Mouse (Mus musculus) limb, embryonic 14.5 days (tissue): ENCODE measurements around the gene Plxdc1. TPM values are rescaled to one million over a fixed set of nuclear protein-coding genes. Genes with fewer than 3 reads are reported as not detected.

ENCODE experiments used
- ATAC-seq: fragments of 200-750 bp; cut with Nextera tagmentation; 2 replicates; pipeline ENCODE4 v1.8.0; 2017; ENCODE audit warnings: low read depth, moderate number of reproducible peaks, moderate TSS enrichment; ENCODE audit not compliant: low FRiP score
- DNase-seq: peaks from one replicate; pipeline ENCODE4 v3.0.0-alpha.2; 2015; ENCODE audit warnings: low spot score
- H3K27ac ChIP-seq: fragments of 300-500 bp; sonication (generic); replicated peaks from 2 replicates; pipeline ENCODE4 v1.5.1; 2014; ENCODE audit warnings: low read depth, mild to moderate bottlenecking, low read length, moderate library complexity, mixed read lengths
- H3K27me3 ChIP-seq: fragments of 300-500 bp; sonication (generic); 2 replicates; pipeline ENCODE4 v1.6.1; 2014; ENCODE audit warnings: low read length, mixed read lengths; ENCODE audit not compliant: control insufficient read depth, insufficient read depth
- H3K36me3 ChIP-seq: fragments of 300-500 bp; sonication (generic); 2 replicates; pipeline ENCODE4 v1.6.1; 2014; ENCODE audit warnings: mild to moderate bottlenecking, low read length, moderate library complexity, mixed read lengths; ENCODE audit not compliant: control insufficient read depth, insufficient read depth
- H3K4me1 ChIP-seq: fragments of 300-500 bp; sonication (generic); 2 replicates; pipeline ENCODE4 v1.6.1; 2014; ENCODE audit warnings: antibody characterized with exemption, low read length, mixed read lengths; ENCODE audit not compliant: control insufficient read depth, insufficient read depth
- H3K4me2 ChIP-seq: fragments of 300-500 bp; sonication (generic); replicated peaks from 2 replicates; pipeline ENCODE4 v1.6.1; 2014; ENCODE audit warnings: low read depth, mild to moderate bottlenecking, low read length, moderate library complexity; ENCODE audit not compliant: severe bottlenecking
- H3K4me3 ChIP-seq: fragments of 300-500 bp; sonication (generic); replicated peaks from 2 replicates; pipeline ENCODE4 v1.5.1; 2014; ENCODE audit warnings: low read length
- H3K9ac ChIP-seq: fragments of 300-500 bp; sonication (generic); 2 replicates; pipeline ENCODE4 v1.6.1; 2014; ENCODE audit warnings: mild to moderate bottlenecking, low read depth, low read length, moderate library complexity; ENCODE audit not compliant: severe bottlenecking
- H3K9me3 ChIP-seq: fragments of 300-500 bp; sonication (generic); 2 replicates; pipeline ENCODE4 v1.6.1; 2016; ENCODE audit warnings: low read length; ENCODE audit not compliant: control insufficient read depth
- POLR2A ChIP-seq: fragments of 200-500 bp; IDR thresholded peaks from 2 replicates; pipeline ENCODE4 v1.8.0; 2012; ENCODE audit warnings: inconsistent platforms, mild to moderate bottlenecking, moderate library complexity, borderline replicate concordance; ENCODE audit not compliant: insufficient read depth, insufficient read length; ENCODE audit errors: extremely low read depth
- WGBS: fragments of 180-500 bp; shearing (Covaris S2); extraction: QIAGEN DNeasy Blood & Tissue Kit; methylation state at CpG from one replicate; pipeline ENCODE4 v1.1.7; 2014; 5-methylcytosine and 5-hydroxymethylcytosine counted together
- polyA plus RNA-seq, 2 experiments: library from polyadenylated mRNA; depleted of rRNA in 1 of 2; stranded (reverse) in 1 of 2; unstranded in 1 of 2; fragments of >200 nt; fragmentation: Nextera tagmentation in 1 of 2; extraction: Ambion mirVana in 1 of 2; gene quantifications; 2 replicates each; pipeline versions ENCODE4 v1.2.1 to v1.2.3; 2012 to 2014

The Plxdc1 gene
- polyA plus RNA-seq, 2 experiments: 1.0 to 1.1 TPM

DNA sequence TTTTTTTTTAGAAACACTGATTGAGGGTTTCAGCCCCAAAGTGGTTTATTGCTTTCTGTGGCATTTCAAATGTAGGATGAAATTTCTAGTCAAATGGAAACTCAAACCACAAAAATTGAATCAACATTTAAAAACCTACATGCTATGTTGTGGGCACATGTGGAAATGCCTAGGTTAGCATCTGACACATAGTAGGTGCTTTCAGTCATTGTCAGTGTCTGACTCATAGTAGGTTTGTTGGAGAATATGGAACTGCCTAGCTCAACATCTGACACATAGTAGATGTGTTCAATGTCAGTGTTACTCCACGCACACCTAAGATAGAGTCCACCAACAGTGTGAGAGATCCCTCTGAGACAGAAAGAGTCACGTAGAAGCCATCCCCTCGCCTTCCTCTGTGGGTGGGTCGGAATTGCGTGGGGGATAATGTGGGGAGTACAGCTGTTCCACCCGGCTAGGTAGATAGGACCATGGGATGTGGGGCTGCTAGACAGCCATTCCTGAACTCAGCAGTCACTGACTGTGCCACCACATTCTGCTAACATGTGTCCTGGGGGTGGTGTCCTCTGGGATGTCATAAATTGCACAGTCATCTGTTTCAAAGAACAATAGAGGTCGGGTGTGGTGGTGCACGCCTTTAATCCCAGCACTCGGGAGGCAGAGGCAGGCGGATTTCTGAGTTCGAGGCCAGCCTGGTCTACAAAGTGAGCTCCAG lies 77.5 kb downstream of the Plxdc1 start:
- TF ChIP-seq POLR2A: no peak
- H3K27ac ChIP-seq: no peak overlapping the region
- no peaks in the 10 kb centered on the region for H3K36me3 ChIP-seq
- no peak for DNase-seq
- no peak overlapping the region for H3K9ac ChIP-seq
- H3K9me3 ChIP-seq: no peaks in the 10 kb centered on the region
- 90% methylated on average over 11 of the region's 11 CpGs for WGBS
- no peaks in the 10 kb centered on the region for H3K27me3 ChIP-seq
- no peak for ATAC-seq
- H3K4me2 ChIP-seq: no peak overlapping the region
- no peak overlapping the region for H3K4me3 ChIP-seq
- H3K4me1 ChIP-seq: no peaks in the 10 kb centered on the region

DNA sequence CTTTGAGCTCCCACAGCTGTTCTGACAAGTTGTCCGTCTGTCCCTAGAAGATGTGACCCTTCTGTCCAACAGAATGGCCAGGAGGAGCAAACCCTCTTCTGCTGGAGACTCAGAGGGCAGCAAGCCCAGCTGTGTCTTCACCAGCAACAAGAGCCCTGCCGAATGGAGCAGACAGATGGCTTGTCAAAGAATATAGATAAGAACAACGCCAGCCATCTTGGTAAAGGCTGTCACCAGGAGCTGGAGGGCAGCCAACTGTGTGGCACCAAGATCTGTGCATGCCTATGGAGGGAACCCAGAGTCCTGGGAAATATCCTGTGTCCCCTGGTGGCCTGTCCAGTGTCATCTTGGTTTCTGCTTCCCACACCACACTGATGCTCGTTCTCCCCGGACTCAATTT lies 78.3 kb downstream of the Plxdc1 start:
- no peaks in the 10 kb centered on the region for H3K36me3 ChIP-seq
- WGBS: 88% methylated on average over 5 of the region's 5 CpGs
- H3K9ac ChIP-seq: no peak overlapping the region
- TF ChIP-seq POLR2A: no peak
- H3K27ac ChIP-seq: no peak overlapping the region
- H3K4me2 ChIP-seq: no peak overlapping the region
- DNase-seq (no peak), ATAC-seq (no peak)
- no peak overlapping the region for H3K4me3 ChIP-seq
- H3K4me1 ChIP-seq: no peaks in the 10 kb centered on the region
- H3K27me3 ChIP-seq: no peaks in the 10 kb centered on the region
- H3K9me3 ChIP-seq: no peaks in the 10 kb centered on the region

DNA sequence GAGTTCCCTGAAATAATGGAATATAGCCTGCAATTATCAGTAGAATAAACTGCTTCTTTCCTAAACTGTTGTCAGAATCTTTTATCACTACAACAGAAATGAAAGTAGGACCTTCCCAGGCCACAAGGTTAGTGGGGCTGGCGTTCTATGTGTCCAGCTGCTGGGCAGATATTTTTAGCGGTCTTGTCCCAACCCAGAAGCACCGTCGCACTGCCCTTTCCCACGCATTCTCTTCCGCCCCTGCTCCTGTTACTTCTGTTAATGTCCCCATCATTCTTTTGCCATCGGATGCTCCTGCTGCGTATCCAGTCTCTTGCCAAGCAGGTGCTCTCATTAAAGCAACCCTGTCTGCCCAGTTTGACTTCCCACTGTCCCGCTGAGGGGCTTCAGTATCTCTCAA lies 79.3 kb downstream of the Plxdc1 start:
- no peak for DNase-seq
- no peaks in the 10 kb centered on the region for H3K36me3 ChIP-seq
- no peak for ATAC-seq
- no peaks in the 10 kb centered on the region for H3K4me1 ChIP-seq
- H3K27ac ChIP-seq: no peak overlapping the region
- TF ChIP-seq POLR2A: no peak
- no peak overlapping the region for H3K4me2 ChIP-seq
- no peak overlapping the region for H3K4me3 ChIP-seq
- H3K9me3 ChIP-seq: no peaks in the 10 kb centered on the region
- H3K27me3 ChIP-seq: no peaks in the 10 kb centered on the region
- no peak overlapping the region for H3K9ac ChIP-seq
- WGBS: 89% methylated on average over 9 of the region's 9 CpGs

DNA sequence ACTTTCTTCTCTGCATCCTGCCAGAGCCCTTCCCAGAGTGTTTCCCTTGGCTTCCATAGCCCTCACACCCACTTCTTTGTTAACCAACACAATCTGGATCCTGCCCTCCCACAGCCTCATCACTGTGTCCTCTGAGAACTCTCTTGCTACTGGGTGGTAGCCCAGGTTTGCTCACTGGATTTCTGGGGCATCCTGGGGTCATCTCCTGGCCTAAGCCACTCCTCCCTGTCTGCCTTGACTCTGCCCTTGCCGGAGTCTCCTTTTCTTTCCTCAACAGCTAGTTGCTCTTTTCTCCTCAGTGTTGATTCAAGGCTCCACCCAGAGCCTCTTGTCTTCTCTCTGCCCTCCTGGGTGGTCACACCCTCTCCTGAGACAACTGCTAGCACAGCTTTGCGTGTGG lies 80.3 kb downstream of the Plxdc1 start:
- Histone ChIP-seq H3K4me3 (no peak overlapping the region), H3K4me1 (no peaks in the 10 kb centered on the region), H3K9me3 (no peaks in the 10 kb centered on the region), H3K27me3 (no peaks in the 10 kb centered on the region), H3K9ac (no peak overlapping the region), H3K4me2 (no peak overlapping the region), H3K27ac (no peak overlapping the region), H3K36me3 (no peaks in the 10 kb centered on the region)
- no peak for TF ChIP-seq POLR2A
- ATAC-seq (no peak), DNase-seq (no peak)
- WGBS: 70% methylated on average over 2 of the region's 2 CpGs

DNA sequence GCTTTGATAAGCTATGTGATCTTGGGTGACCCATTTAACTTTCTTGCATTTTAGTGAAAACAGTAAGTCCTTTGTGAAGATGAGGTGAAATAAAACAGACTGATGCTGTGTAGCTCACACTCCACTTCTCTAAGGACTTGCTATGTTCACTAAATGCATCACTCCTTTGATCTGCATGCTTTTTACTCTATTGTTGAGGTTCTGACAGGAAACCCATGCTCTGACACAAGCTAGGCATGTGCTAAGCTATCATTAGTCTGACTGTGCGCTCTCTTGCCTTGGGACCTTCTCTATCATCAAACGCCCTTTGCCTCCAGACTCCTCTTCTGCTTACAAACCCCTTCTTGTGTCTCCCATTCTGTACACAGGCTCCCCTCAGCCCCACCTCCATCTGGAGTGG lies 80.7 kb downstream of the Plxdc1 start:
- DNase-seq: no peak
- 86% methylated on average over 2 of the region's 2 CpGs for WGBS
- H3K9me3 ChIP-seq: no peaks in the 10 kb centered on the region

DNA sequence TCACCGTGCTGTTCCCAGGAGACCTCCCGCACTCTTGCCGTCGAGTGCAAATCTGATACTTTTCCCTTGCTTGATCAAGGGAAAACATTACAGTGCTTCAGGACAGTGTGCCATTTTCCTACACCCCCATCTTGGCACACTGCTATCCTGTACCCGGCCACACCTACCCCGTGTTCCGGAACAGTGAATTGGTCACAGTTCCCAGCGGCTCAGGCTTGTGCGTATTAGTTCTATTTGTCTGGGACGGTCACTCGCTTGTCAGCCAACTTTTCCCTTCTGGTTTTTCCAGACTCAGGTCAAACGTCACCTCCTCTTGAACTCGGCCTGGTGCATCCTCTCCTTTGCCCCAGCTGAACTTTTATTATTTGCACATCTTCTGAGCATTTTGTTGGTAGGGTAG lies 81.4 kb downstream of the Plxdc1 start:
- no peaks in the 10 kb centered on the region for H3K27me3 ChIP-seq
- H3K9ac ChIP-seq: no peak overlapping the region
- TF ChIP-seq POLR2A: no peak
- WGBS: 84% methylated on average over 13 of the region's 13 CpGs
- H3K27ac ChIP-seq: no peak overlapping the region
- DNase-seq (no peak), ATAC-seq (no peak)
- H3K4me1 ChIP-seq: no peaks in the 10 kb centered on the region
- no peaks in the 10 kb centered on the region for H3K36me3 ChIP-seq
- H3K4me3 ChIP-seq: no peak overlapping the region
- no peaks in the 10 kb centered on the region for H3K9me3 ChIP-seq
- no peak overlapping the region for H3K4me2 ChIP-seq

More for the DNA sequence above, 80.7 kb downstream of the Plxdc1 start:
- H3K36me3 ChIP-seq: no peaks in the 10 kb centered on the region
- no peaks in the 10 kb centered on the region for H3K27me3 ChIP-seq
- H3K4me1 ChIP-seq: no peaks in the 10 kb centered on the region
- no peak overlapping the region for H3K9ac ChIP-seq
- no peak for ATAC-seq
- H3K4me3 ChIP-seq: no peak overlapping the region
- TF ChIP-seq POLR2A: no peak
- H3K27ac ChIP-seq: no peak overlapping the region
- no peak overlapping the region for H3K4me2 ChIP-seq
